Mouse (Mus musculus): ENCODE data around the gene Ube2d2b.

The Ube2d2b gene

GRCm38 (mm10) chr5:107829998-107830560, at the start of gene Ube2d2b:
Gene Ube2d2b (plus strand): TSS chr5:107830099.
- no peak for DNase-seq (ENCODE audit: low spot score in 2 of 2)

GRCm38 (mm10) chr5:107782360-107782759, 47.5 kb upstream of the Ube2d2b start:
- DNase-seq (ENCODE audit: low spot score in 2 of 2): no peak

- DNase-seq (ENCODE audit: low spot score in 2 of 2): no peak
Observed at GRCm38 (mm10) chr5:107787682-107788443, 42.0 kb upstream of the Ube2d2b start.

GRCm38 (mm10) chr5:107789492-107789891, 40.4 kb upstream of the Ube2d2b start:
- DNase-seq (ENCODE audit: low spot score in 2 of 2): peak in 1 of 2 experiments; percentile 22

- no peak for DNase-seq (ENCODE audit: low spot score in 2 of 2)
Observed at GRCm38 (mm10) chr5:107791966-107792365, 37.9 kb upstream of the Ube2d2b start.

- no peak for DNase-seq (ENCODE audit: low spot score in 2 of 2)
Observed at GRCm38 (mm10) chr5:107792516-107792915, 37.4 kb upstream of the Ube2d2b start.

GRCm38 (mm10) chr5:107793258-107793657, 36.6 kb upstream of the Ube2d2b start:
- no peak for DNase-seq (ENCODE audit: low spot score in 2 of 2)

- DNase-seq (ENCODE audit: low spot score in 2 of 2): no peak
Observed at GRCm38 (mm10) chr5:107793927-107794326, 36.0 kb upstream of the Ube2d2b start.

- no peak for DNase-seq (ENCODE audit: low spot score in 2 of 2)
Observed at GRCm38 (mm10) chr5:107798290-107798689, 31.6 kb upstream of the Ube2d2b start.

GRCm38 (mm10) chr5:107801234-107801633, 28.7 kb upstream of the Ube2d2b start:
- peak in 1 of 2 experiments; percentile 8 for DNase-seq (ENCODE audit: low spot score in 2 of 2)

- DNase-seq (ENCODE audit: low spot score in 2 of 2): no peak
Observed at GRCm38 (mm10) chr5:107802621-107803020, 27.3 kb upstream of the Ube2d2b start.

- no peak for DNase-seq (ENCODE audit: low spot score in 2 of 2)
Observed at GRCm38 (mm10) chr5:107807496-107807895, 22.4 kb upstream of the Ube2d2b start.

- DNase-seq (ENCODE audit: low spot score in 2 of 2): no peak
Observed at GRCm38 (mm10) chr5:107814651-107815050, 15.2 kb upstream of the Ube2d2b start.

- no peak for DNase-seq (ENCODE audit: low spot score in 2 of 2)
Observed at GRCm38 (mm10) chr5:107822521-107822920, 7.4 kb upstream of the Ube2d2b start.

GRCm38 (mm10) chr5:107831351-107831750, 1.5 kb downstream of the Ube2d2b start:
- no peak for DNase-seq (ENCODE audit: low spot score in 2 of 2)

GRCm38 (mm10) chr5:107834287-107834686, 4.4 kb downstream of the Ube2d2b start:
- DNase-seq (ENCODE audit: low spot score in 2 of 2): no peak

- no peak for DNase-seq (ENCODE audit: low spot score in 2 of 2)
Observed at GRCm38 (mm10) chr5:107838891-107839644, 9.2 kb downstream of the Ube2d2b start.

- DNase-seq (ENCODE audit: low spot score in 2 of 2): no peak
Observed at GRCm38 (mm10) chr5:107840549-107841238, 10.8 kb downstream of the Ube2d2b start.

- peak in 1 of 2 experiments; percentile 36 for DNase-seq (ENCODE audit: low spot score in 2 of 2)
Observed at GRCm38 (mm10) chr5:107847349-107847748, 17.4 kb downstream of the Ube2d2b start.

GRCm38 (mm10) chr5:107847817-107848216, 17.9 kb downstream of the Ube2d2b start:
- DNase-seq (ENCODE audit: low spot score in 2 of 2): no peak

GRCm38 (mm10) chr5:107848964-107849363, 19.1 kb downstream of the Ube2d2b start:
- no peak for DNase-seq (ENCODE audit: low spot score in 2 of 2)

GRCm38 (mm10) chr5:107853807-107854206, 23.9 kb downstream of the Ube2d2b start:
- DNase-seq (ENCODE audit: low spot score in 2 of 2): no peak
